Mouse (Mus musculus) stomach, embryonic 16.5 days (tissue): ENCODE results near the gene Zcchc24. TPM values are rescaled to one million over a fixed set of nuclear protein-coding genes. Genes with fewer than 3 reads are reported as not detected.
A peak's percentile ranks its signal among the peaks of the same experiment; 100 is the strongest.

Experiments
- ATAC-seq: fragments of 200-750 bp; cut with Nextera tagmentation; 2 replicates; pipeline ENCODE4 v1.8.0; 2017; ENCODE audit warnings: moderate number of reproducible peaks, moderate TSS enrichment; ENCODE audit not compliant: insufficient read depth, low FRiP score
- H3K27ac ChIP-seq: fragments of 300-500 bp; sonication (generic); 2 replicates; pipeline ENCODE4 v1.5.1; 2014; ENCODE audit warnings: low read length
- H3K27me3 ChIP-seq: fragments of 300-500 bp; sonication (generic); 2 replicates; pipeline ENCODE4 v1.6.1; 2014; ENCODE audit warnings: low read length, control low read depth, mixed read lengths; ENCODE audit not compliant: control insufficient read depth, insufficient read depth
- H3K36me3 ChIP-seq: fragments of 300-500 bp; sonication (generic); 2 replicates; pipeline ENCODE4 v1.6.1; 2014; ENCODE audit warnings: low read length; ENCODE audit not compliant: control insufficient read depth, insufficient read depth
- H3K4me1 ChIP-seq: fragments of 300-500 bp; sonication (generic); 2 replicates; pipeline ENCODE4 v1.6.1; 2014; ENCODE audit warnings: low read length, control low read depth, mixed read lengths; ENCODE audit not compliant: control insufficient read depth, insufficient read depth
- H3K4me2 ChIP-seq: fragments of 300-500 bp; sonication (generic); 2 replicates; pipeline ENCODE4 v1.6.1; 2014; ENCODE audit warnings: low read depth, low read length, mixed read lengths
- H3K4me3 ChIP-seq: fragments of 300-500 bp; sonication (generic); replicated peaks from 2 replicates; pipeline ENCODE4 v1.5.1; 2014; ENCODE audit warnings: mild to moderate bottlenecking, low read length
- H3K9ac ChIP-seq: fragments of 300-500 bp; sonication (generic); 2 replicates; pipeline ENCODE4 v1.6.1; 2014; ENCODE audit warnings: low read length
- H3K9me3 ChIP-seq: fragments of 300-500 bp; sonication (generic); replicated peaks from 2 replicates; pipeline ENCODE4 v1.6.1; 2016; ENCODE audit warnings: low read length, control low read depth; ENCODE audit not compliant: control insufficient read depth
- WGBS: fragments of 180-500 bp; shearing (Covaris S2); extraction: QIAGEN DNeasy Blood & Tissue Kit; methylation state at CpG from one replicate; pipeline ENCODE4 v1.1.7; 2014; 5-methylcytosine and 5-hydroxymethylcytosine counted together
- polyA plus RNA-seq: library from polyadenylated mRNA; unstranded; fragments of >200 nt; fragmentation: Nextera tagmentation; extraction: Ambion mirVana; gene quantifications from 2 replicates; pipeline ENCODE4 v1.2.1, GENCODE M21; 2015

Gene Zcchc24
- polyA plus RNA-seq, 1 experiment from 2014 or later = 17.1 TPM

DNA sequence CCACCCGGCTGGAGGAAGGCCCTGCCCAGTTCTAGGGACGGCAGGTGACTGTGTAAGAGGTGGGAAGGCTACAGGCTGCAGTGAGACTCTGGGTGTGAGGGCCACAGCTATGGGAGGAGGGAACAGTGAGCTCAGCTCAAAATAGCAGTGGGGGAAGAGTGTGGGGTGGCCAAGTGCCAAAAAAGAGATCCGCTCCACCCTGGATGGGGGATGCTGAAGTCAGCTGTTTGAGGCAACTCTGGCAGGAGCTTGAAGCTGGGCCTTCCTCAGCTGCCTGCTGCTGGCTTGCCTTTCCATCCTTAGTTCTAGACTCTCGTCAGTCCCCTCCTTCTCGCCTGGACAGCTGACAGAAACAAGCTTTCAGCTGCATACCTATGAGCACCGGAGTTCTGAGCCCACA is 32.2 kb downstream of the Zcchc24 start:
- peak; percentile 78 for ATAC-seq
- Histone ChIP-seq H3K27ac (peak overlapping the region; percentile 91), H3K4me1 (peaks cover 49% of the 10 kb centered on the region), H3K9ac (peak overlapping the region; percentile 50; the same call in 1 of the 2 replicates), H3K36me3 (peaks cover 3% of the 10 kb centered on the region; the same call in 1 of the 2 replicates), H3K9me3 (no peaks in the 10 kb centered on the region), H3K27me3 (no peaks in the 10 kb centered on the region), H3K4me2 (no peak overlapping the region; the same call in 1 of the 2 replicates), H3K4me3 (no peak overlapping the region)
- WGBS = 35% methylated on average over 6 of the region's 6 CpGs

GRCm38 (mm10) chr14:25736140-25736539 is 32.7 kb downstream of the Zcchc24 start:
- WGBS = 65% methylated on average over 3 of the region's 3 CpGs
- ATAC-seq = no peak
- peak overlapping the region; percentile 91 for H3K27ac ChIP-seq
- H3K27me3 ChIP-seq = no peaks in the 10 kb centered on the region
- H3K9me3 ChIP-seq = no peaks in the 10 kb centered on the region
- no peak overlapping the region for H3K4me2 ChIP-seq
- no peak overlapping the region for H3K4me3 ChIP-seq
- H3K9ac ChIP-seq = peak overlapping the region; percentile 50
- H3K4me1 ChIP-seq = peaks cover 49% of the 10 kb centered on the region
- H3K36me3 ChIP-seq = peaks cover 3% of the 10 kb centered on the region; the same call in 1 of the 2 replicates

GRCm38 (mm10) chr14:25734736-25735716 is 33.8 kb downstream of the Zcchc24 start:
- Histone ChIP-seq H3K36me3 (no peaks in the 10 kb centered on the region), H3K9ac (peak overlapping the region; percentile 50; the same call in 1 of the 2 replicates), H3K4me3 (no peak overlapping the region), H3K27ac (peak overlapping the region; percentile 91), H3K4me1 (peaks cover 49% of the 10 kb centered on the region), H3K4me2 (no peak overlapping the region), H3K9me3 (no peaks in the 10 kb centered on the region), H3K27me3 (no peaks in the 10 kb centered on the region)
- 38% methylated on average over 17 of the region's 17 CpGs for WGBS
- peak; percentile 8; the same call in 1 of the 2 replicates for ATAC-seq

DNA sequence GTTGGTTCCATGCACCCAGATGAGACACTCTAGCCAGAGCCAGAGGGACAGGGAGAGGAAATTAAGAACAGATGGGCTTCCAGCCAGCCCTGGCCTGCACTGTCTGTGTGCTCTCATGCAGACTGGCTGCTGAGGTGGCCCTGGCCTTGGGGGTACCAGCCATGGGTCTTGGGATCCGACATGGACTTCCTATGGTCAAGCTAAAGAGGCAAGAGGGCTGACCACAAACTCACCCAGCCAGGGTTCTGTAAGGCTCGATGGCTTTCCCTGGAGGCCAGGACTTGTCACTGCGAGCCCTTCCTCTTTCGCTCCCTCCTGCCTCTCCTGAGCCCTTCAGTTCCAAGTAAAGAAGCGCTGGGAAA is 41.7 kb downstream of the Zcchc24 start:
- no peak overlapping the region for H3K9ac ChIP-seq
- peaks cover 23% of the 10 kb centered on the region for H3K4me1 ChIP-seq
- H3K9me3 ChIP-seq = no peaks in the 10 kb centered on the region
- H3K4me2 ChIP-seq = no peak overlapping the region
- 80% methylated on average over 5 of the region's 5 CpGs for WGBS
- no peaks in the 10 kb centered on the region for H3K27me3 ChIP-seq
- no peak overlapping the region for H3K4me3 ChIP-seq
- ATAC-seq = 0 out of 2 replicates have a peak, but pooled peaks have one; percentile 26
- H3K36me3 ChIP-seq = no peaks in the 10 kb centered on the region
- peak overlapping the region; percentile 23; the same call in 1 of the 2 replicates for H3K27ac ChIP-seq

DNA sequence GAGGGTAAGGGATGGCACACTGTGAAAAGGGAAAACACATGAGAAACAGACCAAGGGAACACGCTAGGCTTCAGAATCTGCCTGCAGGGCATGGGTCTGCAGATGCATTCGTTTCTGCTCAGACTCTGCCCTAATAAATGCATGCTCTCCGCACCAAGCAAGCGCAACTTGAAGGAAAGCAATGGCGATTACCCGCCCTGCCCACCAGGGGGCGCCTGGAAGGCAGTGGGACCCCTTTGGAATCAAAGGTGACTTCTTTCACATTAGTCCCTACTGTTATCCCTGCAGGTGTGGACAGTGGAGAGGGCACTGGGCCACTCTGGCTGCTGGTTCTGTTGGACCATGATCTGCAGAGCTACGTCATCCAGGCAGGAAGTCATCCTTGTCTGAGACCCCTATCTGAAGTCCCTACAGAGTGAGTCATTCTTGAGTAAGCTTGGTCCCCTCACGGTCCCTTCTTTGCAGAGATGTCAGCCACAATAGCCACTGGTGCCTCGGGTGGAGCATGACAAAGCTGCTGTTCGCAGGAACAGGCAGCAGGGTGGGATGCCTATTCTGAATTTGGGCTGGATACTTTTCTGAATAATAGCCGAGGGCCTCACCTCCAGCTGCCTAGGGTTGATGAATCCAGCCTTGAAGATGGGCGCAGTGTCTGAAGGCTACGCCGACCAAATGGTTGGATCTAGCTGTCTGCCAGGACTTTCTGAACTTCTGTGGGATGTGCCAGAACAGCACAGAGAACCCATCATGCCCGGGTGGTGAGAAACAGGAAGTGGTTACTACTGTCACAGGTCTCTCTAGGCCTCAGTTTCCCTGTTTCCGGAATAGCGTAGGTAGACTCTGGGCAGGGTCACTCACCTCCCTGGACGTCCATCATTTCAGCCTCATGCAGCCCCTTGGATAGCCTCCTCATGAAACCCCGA is 42.4 kb downstream of the Zcchc24 start:
- Histone ChIP-seq H3K4me2 (no peak overlapping the region), H3K36me3 (no peaks in the 10 kb centered on the region), H3K9ac (no peak overlapping the region), H3K4me3 (no peak overlapping the region), H3K27me3 (no peaks in the 10 kb centered on the region), H3K4me1 (peaks cover 23% of the 10 kb centered on the region), H3K27ac (peak overlapping the region; percentile 77), H3K9me3 (no peaks in the 10 kb centered on the region)
- WGBS = 59% methylated on average over 20 of the region's 20 CpGs
- peak; percentile 27; the same call in 1 of the 2 replicates for ATAC-seq

DNA sequence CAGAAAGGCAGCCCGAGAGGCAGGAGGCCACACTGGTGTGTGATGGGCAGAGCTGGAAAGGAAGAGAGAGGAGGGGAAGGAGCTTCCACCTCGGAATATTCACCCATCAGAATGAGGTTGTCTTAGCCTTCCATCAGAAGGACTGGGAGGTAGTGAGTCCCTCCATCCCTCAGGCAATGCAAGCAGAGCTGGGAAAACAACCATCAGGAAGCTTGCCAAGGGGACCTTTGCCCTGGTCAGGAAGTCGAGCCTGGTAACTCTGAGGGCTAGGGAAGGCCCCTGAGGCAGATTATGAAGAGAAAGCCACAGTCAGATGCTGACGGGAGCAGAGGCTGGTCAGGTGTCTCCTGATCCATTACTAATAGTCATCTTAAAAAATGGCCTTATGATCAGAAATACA is 43.1 kb downstream of the Zcchc24 start:
- H3K4me2 ChIP-seq = no peak overlapping the region

DNA sequence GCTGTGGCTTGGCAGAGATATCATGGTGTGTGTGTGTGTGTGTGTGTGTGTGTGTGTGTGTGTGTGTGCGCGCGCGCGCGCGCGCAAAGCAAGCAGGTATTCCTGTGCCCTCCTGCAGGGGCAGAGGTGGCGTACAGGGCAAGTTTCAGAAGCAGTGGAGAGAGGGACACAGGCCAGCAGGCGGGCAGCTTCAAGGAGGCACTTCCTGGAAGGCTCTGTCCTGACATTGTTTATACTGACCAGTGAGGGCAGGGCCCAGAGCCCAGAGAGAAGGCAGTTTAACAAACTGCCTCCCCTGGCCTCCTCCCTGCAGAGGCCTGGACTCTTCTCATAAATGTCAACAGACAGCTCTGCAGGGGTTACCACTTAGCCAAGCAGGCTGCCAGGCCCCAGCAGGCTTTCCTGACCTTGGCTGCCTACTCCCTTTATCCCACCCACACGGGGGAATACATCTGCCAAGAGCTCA is 43.8 kb downstream of the Zcchc24 start:
- Histone ChIP-seq H3K27me3 (no peaks in the 10 kb centered on the region), H3K27ac (peak overlapping the region; percentile 77), H3K9ac (peak overlapping the region; percentile 54; the same call in 1 of the 2 replicates), H3K4me3 (no peak overlapping the region), H3K4me1 (peaks cover 23% of the 10 kb centered on the region), H3K4me2 (no peak overlapping the region), H3K36me3 (no peaks in the 10 kb centered on the region), H3K9me3 (no peaks in the 10 kb centered on the region)
- 47% methylated on average over 11 of the region's 11 CpGs for WGBS
- peak; percentile 79; the same call in 1 of the 2 replicates for ATAC-seq

More for the DNA sequence above, 43.1 kb downstream of the Zcchc24 start:
- Histone ChIP-seq H3K27me3 (no peaks in the 10 kb centered on the region), H3K9me3 (no peaks in the 10 kb centered on the region), H3K27ac (peak overlapping the region; percentile 77), H3K36me3 (no peaks in the 10 kb centered on the region), H3K4me3 (no peak overlapping the region), H3K9ac (peak overlapping the region; percentile 54), H3K4me1 (peaks cover 23% of the 10 kb centered on the region)
- ATAC-seq = no peak
- WGBS = 23% methylated on average over 4 of the region's 4 CpGs

DNA sequence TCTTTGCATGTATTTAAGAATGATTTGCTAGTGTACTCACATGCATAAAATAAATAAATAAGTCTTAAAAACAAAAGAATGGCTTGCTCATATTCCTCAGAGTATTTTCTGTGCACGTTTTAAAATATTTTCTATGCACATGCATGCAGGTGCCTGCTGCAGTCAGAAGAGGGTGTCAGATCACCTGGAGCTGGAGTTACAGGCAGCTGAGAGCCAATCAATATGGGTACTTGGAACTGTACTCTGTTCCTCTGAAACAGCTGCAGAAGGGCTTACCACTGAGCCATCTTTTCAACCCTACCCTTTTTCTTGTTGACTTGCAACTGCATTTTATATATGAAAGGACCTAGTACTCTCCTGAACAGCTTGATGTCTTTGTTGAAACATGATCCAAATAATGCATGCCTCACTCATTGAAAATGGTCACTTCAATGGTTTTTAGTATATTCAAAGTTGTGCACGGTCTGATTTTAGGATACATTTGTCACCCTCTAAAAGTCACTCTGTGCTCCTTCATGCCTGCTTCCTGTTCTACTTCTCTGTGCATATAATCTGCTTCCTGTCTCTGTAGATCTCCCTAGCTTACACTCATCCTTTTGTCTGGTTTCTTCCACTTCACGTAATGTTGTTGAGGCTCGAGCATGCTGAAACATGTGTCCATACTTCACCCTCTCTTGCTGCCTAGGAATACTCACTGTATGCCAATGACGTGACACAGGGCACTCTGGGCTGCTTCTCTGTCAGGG is 47.7 kb downstream of the Zcchc24 start:
- H3K27ac ChIP-seq = no peak overlapping the region
- H3K4me1 ChIP-seq = peaks cover 45% of the 10 kb centered on the region
- no peak overlapping the region for H3K4me2 ChIP-seq
- H3K4me3 ChIP-seq = no peak overlapping the region
- H3K36me3 ChIP-seq = no peaks in the 10 kb centered on the region
- no peak overlapping the region for H3K9ac ChIP-seq
- H3K9me3 ChIP-seq = no peaks in the 10 kb centered on the region
- H3K27me3 ChIP-seq = no peaks in the 10 kb centered on the region
- WGBS = 77% methylated on average over 5 of the region's 5 CpGs
- no peak for ATAC-seq
